Mouse (Mus musculus) megakaryocyte, adult 5-6 weeks (primary cell): Measurements from ENCODE around the gene Abcc10. TPM values are rescaled to one million over a fixed set of nuclear protein-coding genes. Genes with fewer than 3 reads are reported as not detected.

ENCODE experiments used
- ATAC-seq: 2 replicates; pipeline ENCODE4 v1.8.0; 2016; ENCODE audit warnings: mild to moderate bottlenecking, inconsistent platforms; ENCODE audit not compliant: poor library complexity, severe bottlenecking
- total RNA-seq, 2 experiments: library from RNA; stranded (forward) in 1 of 2; stranded (reverse) in 1 of 2; fragments of 153-499, 151-499 nt in 1 of 2; fragments of 221-1000, 200-1000 nt in 1 of 2; gene quantifications; 2 replicates each; pipeline versions ENCODE4 v1.2.3 to v1.2.4; 2015 to 2017

The Abcc10 gene
- total RNA-seq (2015) (0.87 and 1.8 TPM in 2 replicates), total RNA-seq (2017) (2.2 and 5.4 TPM in 2 replicates)

GRCm38 (mm10) chr17:46327906-46328534, at the start of gene Abcc10:
Gene Abcc10, minus strand, starts transcription at chr17:46328352.
- ATAC-seq, result peak; percentile 99

- ATAC-seq, result peak; percentile 64
Measured at GRCm38 (mm10) chr17:46371783-46372182, 43.6 kb upstream of the Abcc10 start.

GRCm38 (mm10) chr17:46351026-46351700, 23.0 kb upstream of the Abcc10 start:
- no peak for ATAC-seq

- peak; percentile 67 for ATAC-seq
Measured at GRCm38 (mm10) chr17:46341208-46341607, 13.1 kb upstream of the Abcc10 start.

GRCm38 (mm10) chr17:46336475-46336874, 8.3 kb upstream of the Abcc10 start:
- no peak for ATAC-seq

GRCm38 (mm10) chr17:46328723-46329122, 571 bp upstream of the Abcc10 start:
- ATAC-seq, result no peak

GRCm38 (mm10) chr17:46327413-46327905, 693 bp downstream of the Abcc10 start:
- ATAC-seq, result no peak

GRCm38 (mm10) chr17:46322046-46322823, 5.9 kb downstream of the Abcc10 start:
- no peak for ATAC-seq

GRCm38 (mm10) chr17:46320492-46320891, 7.7 kb downstream of the Abcc10 start:
- ATAC-seq, result no peak

- ATAC-seq, result no peak
Measured at GRCm38 (mm10) chr17:46315813-46316212, 12.3 kb downstream of the Abcc10 start.

GRCm38 (mm10) chr17:46313135-46313715, 14.9 kb downstream of the Abcc10 start:
- ATAC-seq, result no peak

- no peak for ATAC-seq
Measured at GRCm38 (mm10) chr17:46310515-46310914, 17.6 kb downstream of the Abcc10 start.

- no peak for ATAC-seq
Measured at GRCm38 (mm10) chr17:46309835-46310234, 18.3 kb downstream of the Abcc10 start.

- no peak for ATAC-seq
Measured at GRCm38 (mm10) chr17:46306956-46307355, 21.2 kb downstream of the Abcc10 start.

- ATAC-seq, result no peak
Measured at GRCm38 (mm10) chr17:46304184-46304583, 24.0 kb downstream of the Abcc10 start.

GRCm38 (mm10) chr17:46301892-46302291, 26.3 kb downstream of the Abcc10 start:
- ATAC-seq, result peak; percentile 47

- ATAC-seq, result peak; percentile 86
Measured at GRCm38 (mm10) chr17:46298220-46298913, 29.8 kb downstream of the Abcc10 start.

GRCm38 (mm10) chr17:46297364-46298219, 30.6 kb downstream of the Abcc10 start, which contains the start of gene Dlk2:
Gene Dlk2, plus strand, starts transcription at chr17:46297421.
- ATAC-seq, result 0 out of 2 replicates have a peak, but pooled peaks have one; percentile 23

- no peak for ATAC-seq
Measured at GRCm38 (mm10) chr17:46297028-46297363, 31.2 kb downstream of the Abcc10 start.
